In the genomic region with DNA sequence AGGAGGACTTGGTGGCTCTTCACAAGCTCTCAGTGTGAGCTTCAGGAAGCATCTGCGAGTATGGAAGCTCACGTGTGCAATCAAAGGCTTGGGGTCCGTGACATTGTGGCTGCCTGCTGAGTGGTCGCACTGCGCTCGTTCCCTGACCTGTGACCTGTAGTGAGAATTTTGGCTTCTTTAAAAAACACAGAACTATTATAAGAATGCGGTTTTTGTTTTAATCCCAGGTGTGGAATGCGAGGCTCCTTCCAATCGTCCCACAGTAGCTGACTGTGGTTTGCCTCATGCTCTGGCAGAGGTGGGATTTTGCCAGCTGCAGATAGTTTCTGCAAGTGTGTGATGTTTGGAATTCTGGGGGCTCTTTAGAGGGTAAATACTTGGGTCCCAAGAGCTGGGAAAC, we compare ENCODE assay signal across 25 mouse cellular contexts. TPM values are rescaled to one million over a fixed set of nuclear protein-coding genes. Genes with fewer than 3 reads are reported as not detected.
DNase-seq lines count a peak whose midpoint lies in the region; ATAC-seq and TF ChIP-seq lines count a peak whose summit lies in the region.
"Had no signal": no experiment of that assay in that cellular context is flagged by ENCODE, and none has a peak within 500 bp of the region (broad histone marks: within the 10 kb centered on the region; RNA-seq: fewer than 3 reads in every experiment).

No protein-coding gene starts in this region.

- TF ChIP-seq EP300 in liver, postnatal 0 days (IDR thresholded peaks at IDR 0.05; ENCODE audit: low read depth): no peak

- 84% methylated on average over 9 of the region's 9 CpGs for WGBS in liver, postnatal 0 days (ENCODE audit: insufficient replicate concordance)

- peaks cover 58% of the 10 kb centered on the region for H3K4me1 ChIP-seq in liver, postnatal 0 days (ENCODE audit: insufficient read depth)
- H3K4me1 ChIP-seq: embryonic facial prominence, embryonic 15.5 days; forebrain, embryonic 12.5 days; hindbrain, embryonic 13.5 days; limb, embryonic 10.5 days; midbrain, embryonic 13.5 days had no signal

- H3K27ac ChIP-seq in gastrocnemius, adult 2 months: no peak overlapping the region; the same call in none of the 2 replicates
- peak overlapping the region; percentile 90 for H3K27ac ChIP-seq in liver, postnatal 0 days (ENCODE audit: low read depth)
- H3K27ac ChIP-seq: embryonic facial prominence, embryonic 10.5 days; embryonic facial prominence, embryonic 15.5 days; forebrain, embryonic 12.5 days; hindbrain, embryonic 13.5 days; limb, embryonic 10.5 days; limb, embryonic 15.5 days; midbrain, embryonic 13.5 days had no signal

- DNase-seq in gastrocnemius, adult 2 months: peak; percentile 10
- no peak for DNase-seq in gastrocnemius, postnatal 36 days
- peak; percentile 71 for DNase-seq in 3T3-L1 (ENCODE audit: low read depth, low spot score)
- DNase-seq in fibroblast of lung, adult 2 months (ENCODE audit: low read depth): peak; percentile 82
- no peak for DNase-seq in liver, postnatal 0 days
- no peak for DNase-seq in layer of hippocampus, adult 9-11 months
- no peak for DNase-seq in left cerebral cortex, adult 18-20 months (ENCODE audit: low spot score in 2 of 2)
- no peak for DNase-seq in left cerebral cortex, adult 11 months (ENCODE audit: low spot score)
- DNase-seq: B cell, adult 2 months; cerebellum, adult 8-10 months; cerebellum, postnatal 25 days; heart, postnatal 36 days; kidney, adult 9 months; kidney, postnatal 14 days; lung, postnatal 4 days; thymus, postnatal 4 days had no signal

- H3K36me3 ChIP-seq in liver, postnatal 0 days (replicated peaks; ENCODE audit: insufficient read depth, low read length): no peaks in the 10 kb centered on the region
- H3K36me3 ChIP-seq: embryonic facial prominence, embryonic 10.5 days; embryonic facial prominence, embryonic 15.5 days; forebrain, embryonic 12.5 days; hindbrain, embryonic 13.5 days; limb, embryonic 10.5 days; limb, embryonic 15.5 days; midbrain, embryonic 13.5 days had no signal

- H3K9me3 ChIP-seq in liver, postnatal 0 days (ENCODE audit: low read length): no peaks in the 10 kb centered on the region
- H3K9me3 ChIP-seq: embryonic facial prominence, embryonic 10.5 days; embryonic facial prominence, embryonic 15.5 days; forebrain, embryonic 12.5 days; hindbrain, embryonic 13.5 days; limb, embryonic 10.5 days; limb, embryonic 15.5 days; midbrain, embryonic 13.5 days had no signal

- H3K4me2 ChIP-seq in liver, postnatal 0 days (ENCODE audit: low read depth, low read length): no peak overlapping the region
- H3K4me2 ChIP-seq: embryonic facial prominence, embryonic 15.5 days; forebrain, embryonic 12.5 days; heart, embryonic 11.5 days; hindbrain, embryonic 13.5 days; limb, embryonic 15.5 days; midbrain, embryonic 13.5 days had no signal

- intact Hi-C loops in gastrocnemius, adult 2 months (cut with DNase I): no loop called here
- intact Hi-C loops in gastrocnemius, postnatal 36 days (cut with DNase I): no loop called here

- H3K4me3 ChIP-seq in gastrocnemius, adult 2 months: no peak overlapping the region
- H3K4me3 ChIP-seq in liver, postnatal 0 days (ENCODE audit: low read depth, low read length): no peak overlapping the region
- H3K4me3 ChIP-seq: embryonic facial prominence, embryonic 10.5 days; embryonic facial prominence, embryonic 15.5 days; forebrain, embryonic 12.5 days; hindbrain, embryonic 13.5 days; limb, embryonic 10.5 days; limb, embryonic 15.5 days; midbrain, embryonic 13.5 days had no signal

- H3K27me3 ChIP-seq in liver, postnatal 0 days (ENCODE audit: insufficient read depth, low read length): no peaks in the 10 kb centered on the region
- H3K27me3 ChIP-seq: embryonic facial prominence, embryonic 15.5 days; forebrain, embryonic 12.5 days; hindbrain, embryonic 13.5 days; limb, embryonic 15.5 days; midbrain, embryonic 13.5 days had no signal

- ATAC-seq in liver, postnatal 0 days: no peak
- ATAC-seq: activated CD4-positive, CD25-positive, alpha-beta regulatory T cell, adult 4 months; midbrain, embryonic 13.5 days had no signal

- no peak for TF ChIP-seq CTCF in gastrocnemius, adult 2 months (IDR thresholded peaks at IDR 0.05)
- no peak for TF ChIP-seq CTCF in liver, postnatal 0 days (IDR thresholded peaks at IDR 0.05; ENCODE audit: low read depth)

- H3K9ac ChIP-seq in liver, postnatal 0 days (replicated peaks): no peak overlapping the region
- H3K9ac ChIP-seq: embryonic facial prominence, embryonic 15.5 days; forebrain, embryonic 12.5 days; hindbrain, embryonic 13.5 days; limb, embryonic 15.5 days; midbrain, embryonic 13.5 days had no signal

RNA-seq across cellular contexts. Expression of a gene that starts 25.1 kb away (rescaled TPM):
- 10 to 100 TPM in 1 of 2 experiments, 1 to 10 TPM in 1; 9.1 to 11.0 TPM for total RNA-seq in gastrocnemius, adult 2 months (2021)
- total RNA-seq in gastrocnemius, postnatal 36 days (2021): 1 to 10 TPM; 6.7 to 7.8 TPM
- 14.6 and 17.9 TPM in 2 replicates for polyA plus RNA-seq in liver, postnatal 0 days (2015; fragmentation: Nextera tagmentation; extraction: Ambion mirVana)
- 10 to 100 TPM; 17.5 to 19.6 TPM for total RNA-seq in left cerebral cortex, adult 18-20 months (2021)

RNA-seq across cellular contexts. Expression of a gene that starts 27.5 kb away (rescaled TPM):
- 10 to 100 TPM; 86.4 to 98.1 TPM for total RNA-seq in gastrocnemius, adult 2 months (2021)
- 10 to 100 TPM; 70.4 to 74.0 TPM for total RNA-seq in gastrocnemius, postnatal 36 days (2021)
- polyA plus RNA-seq in liver, postnatal 0 days (2015; fragmentation: Nextera tagmentation; extraction: Ambion mirVana): 15.9 and 18.5 TPM in 2 replicates
- total RNA-seq in left cerebral cortex, adult 18-20 months (2021): 10 to 100 TPM; 91.9 to 94.7 TPM

Comparison
In these comparisons a context has a peak if more than half of its experiments do, and no peak if none do; other contexts are left out.
1. DNase-seq: peak in gastrocnemius, adult 2 months (single experiment), 3T3-L1 (single experiment) and fibroblast of lung, adult 2 months (single experiment); none in gastrocnemius, postnatal 36 days (0 of 2), liver, postnatal 0 days (single experiment), layer of hippocampus, adult 9-11 months (single experiment), left cerebral cortex, adult 18-20 months (0 of 2) and left cerebral cortex, adult 11 months (single experiment).